Mouse (Mus musculus): ENCODE results near the gene Ppif.

The Ppif gene

GRCm38 (mm10) chr14:25695059-25695458 lies 1.1 kb downstream of the Ppif start:
- no peak for DNase-seq (ENCODE audit: low spot score)

- DNase-seq (ENCODE audit: low spot score) = no peak
Measured at GRCm38 (mm10) chr14:25696356-25696755, 2.4 kb downstream of the Ppif start.

- DNase-seq (ENCODE audit: low spot score) = peak; percentile 78
Measured at GRCm38 (mm10) chr14:25701986-25702385, 8.0 kb downstream of the Ppif start.

GRCm38 (mm10) chr14:25707691-25708181 lies 13.8 kb downstream of the Ppif start:
- DNase-seq (ENCODE audit: low spot score) = peak; percentile 75

- no peak for DNase-seq (ENCODE audit: low spot score)
Measured at GRCm38 (mm10) chr14:25708451-25708850, 14.5 kb downstream of the Ppif start.

GRCm38 (mm10) chr14:25708917-25709316 lies 15.0 kb downstream of the Ppif start:
- DNase-seq (ENCODE audit: low spot score) = no peak

GRCm38 (mm10) chr14:25710073-25710472 lies 16.1 kb downstream of the Ppif start:
- no peak for DNase-seq (ENCODE audit: low spot score)

- DNase-seq (ENCODE audit: low spot score) = no peak
Measured at GRCm38 (mm10) chr14:25710681-25711080, 16.7 kb downstream of the Ppif start.

- no peak for DNase-seq (ENCODE audit: low spot score)
Measured at GRCm38 (mm10) chr14:25711177-25711576, 17.2 kb downstream of the Ppif start.

- no peak for DNase-seq (ENCODE audit: low spot score)
Measured at GRCm38 (mm10) chr14:25711602-25712001, 17.6 kb downstream of the Ppif start.

GRCm38 (mm10) chr14:25713443-25713842 lies 19.5 kb downstream of the Ppif start:
- peak; percentile 61 for DNase-seq (ENCODE audit: low spot score)

- no peak for DNase-seq (ENCODE audit: low spot score)
Measured at GRCm38 (mm10) chr14:25716528-25716927, 22.6 kb downstream of the Ppif start.

- no peak for DNase-seq (ENCODE audit: low spot score)
Measured at GRCm38 (mm10) chr14:25717718-25718117, 23.8 kb downstream of the Ppif start.

- peak; percentile 77 for DNase-seq (ENCODE audit: low spot score)
Measured at GRCm38 (mm10) chr14:25718471-25718870, 24.5 kb downstream of the Ppif start.

GRCm38 (mm10) chr14:25719371-25719770 lies 25.4 kb downstream of the Ppif start:
- no peak for DNase-seq (ENCODE audit: low spot score)

GRCm38 (mm10) chr14:25720962-25721707 lies 27.2 kb downstream of the Ppif start:
- DNase-seq (ENCODE audit: low spot score) = no peak

- peak; percentile 54 for DNase-seq (ENCODE audit: low spot score)
Measured at GRCm38 (mm10) chr14:25725032-25725497, 31.1 kb downstream of the Ppif start.

- no peak for DNase-seq (ENCODE audit: low spot score)
Measured at GRCm38 (mm10) chr14:25725690-25726089, 31.7 kb downstream of the Ppif start.

- peak; percentile 83 for DNase-seq (ENCODE audit: low spot score)
Measured at GRCm38 (mm10) chr14:25726226-25727148, 32.5 kb downstream of the Ppif start.

GRCm38 (mm10) chr14:25727149-25727510 lies 33.2 kb downstream of the Ppif start:
- DNase-seq (ENCODE audit: low spot score) = no peak

GRCm38 (mm10) chr14:25734736-25735716 lies 41.1 kb downstream of the Ppif start:
- no peak for DNase-seq (ENCODE audit: low spot score)

GRCm38 (mm10) chr14:25736140-25736539 lies 42.2 kb downstream of the Ppif start:
- DNase-seq (ENCODE audit: low spot score) = no peak

Data from embryo, embryonic 10.5 days (tissue).